Mouse (Mus musculus): ENCODE data around the gene Cap2. TPM values are rescaled to one million over a fixed set of nuclear protein-coding genes. Genes with fewer than 3 reads are reported as not detected.
A peak's percentile ranks its signal among the peaks of the same experiment; 100 is the strongest.

Cap2 gene
- total RNA-seq, 1 experiment from 2014 or later = 1.0 TPM

DNA sequence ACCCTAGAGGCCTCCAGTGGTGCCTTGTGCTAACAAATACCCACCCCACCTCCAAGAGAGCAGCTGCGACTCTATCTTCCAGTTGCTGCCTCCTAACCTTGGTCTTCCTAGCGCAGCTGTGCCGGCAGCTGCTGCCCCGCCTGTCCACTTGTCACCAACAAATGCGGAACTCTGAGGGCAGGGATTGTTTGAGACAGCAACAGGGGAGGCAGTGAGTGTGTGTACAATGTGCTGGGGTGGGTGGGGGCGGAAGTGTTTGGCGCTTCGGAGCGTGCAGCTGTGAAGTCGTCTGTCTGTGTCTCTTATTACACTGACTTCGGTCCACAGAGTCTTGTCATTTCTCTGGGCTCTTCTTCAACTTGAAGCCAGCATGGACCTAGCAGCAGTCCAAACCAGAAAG lies 118.0 kb downstream of the Cap2 start:
- peak; percentile 94 for ATAC-seq (replicated peaks; ENCODE audit: low read depth, poor library complexity, severe bottlenecking)

DNA sequence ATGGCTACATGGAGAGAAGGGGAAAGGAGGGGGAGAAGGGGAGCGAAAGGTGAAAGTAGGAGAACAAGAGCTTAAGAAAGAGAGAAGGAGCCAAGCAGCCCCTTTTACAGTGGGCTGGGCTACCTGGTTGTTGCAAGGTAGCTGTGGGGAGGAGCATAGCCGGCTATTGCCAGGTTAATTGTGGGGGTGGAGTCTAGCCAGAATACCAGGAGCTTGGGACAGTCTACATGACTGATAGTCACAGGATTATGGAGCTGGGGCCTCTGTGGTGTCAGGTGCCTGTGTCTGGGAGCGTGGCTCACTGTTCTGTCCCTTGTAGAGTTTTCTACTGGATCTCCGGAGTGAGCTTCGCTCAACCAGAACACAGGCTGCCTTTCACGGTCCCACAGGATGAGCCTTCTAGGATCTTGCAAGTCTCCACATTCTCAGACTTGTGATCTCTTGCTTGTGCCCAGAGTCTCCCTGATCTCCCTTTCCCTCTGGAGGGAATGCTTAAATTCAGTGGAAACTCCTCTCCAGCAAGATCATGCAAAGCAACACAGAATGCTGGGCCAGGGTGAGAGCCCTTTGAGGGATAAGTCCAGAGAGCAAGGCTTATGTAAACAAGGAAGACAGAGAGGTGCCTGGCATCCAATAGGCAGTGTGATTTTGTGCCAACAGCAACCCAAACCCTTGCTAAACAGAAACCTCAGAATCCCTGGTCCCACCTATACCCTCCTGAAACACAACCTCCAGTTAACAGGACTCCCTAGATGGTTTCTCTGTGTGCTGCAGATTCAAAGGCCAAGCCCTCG lies 119.5 kb downstream of the Cap2 start:
- no peak for ATAC-seq (replicated peaks; ENCODE audit: low read depth, poor library complexity, severe bottlenecking)

- ATAC-seq (replicated peaks; ENCODE audit: low read depth, poor library complexity, severe bottlenecking) = no peak
These were observed 125.0 kb downstream of the Cap2 start for GRCm38 (mm10) chr13:46626608-46627007.

GRCm38 (mm10) chr13:46627841-46628240 lies 126.2 kb downstream of the Cap2 start:
- no peak for ATAC-seq (replicated peaks; ENCODE audit: low read depth, poor library complexity, severe bottlenecking)

- ATAC-seq (replicated peaks; ENCODE audit: low read depth, poor library complexity, severe bottlenecking) = no peak
These were observed 127.7 kb downstream of the Cap2 start for GRCm38 (mm10) chr13:46629391-46629790.

DNA sequence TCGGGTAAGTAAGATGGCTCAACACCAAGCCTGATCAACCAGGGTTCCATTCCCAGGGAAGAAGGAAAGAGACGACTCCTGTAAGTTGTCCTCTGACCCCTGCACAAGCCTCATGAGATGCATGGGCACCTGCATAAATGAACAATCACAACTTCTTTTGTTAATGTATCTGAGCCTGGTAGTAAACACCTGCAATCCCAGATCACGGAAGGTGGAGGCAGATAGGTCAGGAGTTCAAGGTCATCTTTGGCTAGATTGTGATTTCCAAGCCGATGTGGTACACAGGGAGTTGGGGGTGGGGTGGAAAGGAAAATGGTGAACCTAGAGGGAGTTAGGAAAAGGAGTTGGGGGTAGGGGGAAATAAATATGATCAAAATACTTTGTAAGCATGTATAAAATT lies 131.1 kb downstream of the Cap2 start:
- no peak for ATAC-seq (replicated peaks; ENCODE audit: low read depth, poor library complexity, severe bottlenecking)

DNA sequence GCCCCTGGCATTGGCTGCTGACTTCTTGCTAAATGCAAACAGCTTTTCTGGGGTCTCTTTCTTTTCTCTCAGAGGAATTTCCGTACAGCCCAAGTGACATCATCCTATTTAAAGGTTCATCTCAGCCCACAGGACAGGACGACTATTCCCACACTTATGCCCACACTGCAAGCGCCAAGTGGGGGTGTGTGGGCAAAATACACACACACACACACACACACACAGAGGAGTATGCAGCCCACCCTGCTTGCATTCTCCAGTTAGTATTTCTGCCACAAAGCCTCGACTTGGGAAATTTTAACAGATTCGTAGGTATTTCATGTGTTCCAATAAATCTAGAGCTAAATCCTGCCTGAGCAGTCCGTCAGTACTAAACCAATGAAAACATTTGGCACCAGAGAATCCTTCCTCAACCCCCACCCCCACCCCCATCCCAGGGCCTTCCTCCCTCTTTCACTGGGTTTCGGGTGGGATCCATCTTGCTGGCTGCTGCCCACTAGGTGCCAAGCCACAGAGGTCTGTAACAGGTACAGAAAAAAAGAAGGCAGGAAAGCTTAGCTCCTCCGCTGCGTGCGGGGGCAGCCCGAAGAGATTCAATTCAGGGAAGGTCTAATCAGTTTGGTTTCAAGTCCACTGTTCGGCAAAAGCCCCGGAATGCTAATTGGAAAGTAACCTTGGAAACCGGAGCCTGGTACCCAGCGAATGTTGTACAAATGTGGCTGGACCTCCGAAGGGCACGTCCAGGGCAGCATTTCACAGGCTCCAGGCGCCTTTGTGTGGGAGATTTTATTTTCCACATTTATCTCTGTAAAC lies 131.9 kb downstream of the Cap2 start:
- ATAC-seq (replicated peaks; ENCODE audit: low read depth, poor library complexity, severe bottlenecking) = no peak

- peak; percentile 98 for ATAC-seq (replicated peaks; ENCODE audit: low read depth, poor library complexity, severe bottlenecking)
These were observed 132.5 kb downstream of the Cap2 start for GRCm38 (mm10) chr13:46634133-46634488.

DNA sequence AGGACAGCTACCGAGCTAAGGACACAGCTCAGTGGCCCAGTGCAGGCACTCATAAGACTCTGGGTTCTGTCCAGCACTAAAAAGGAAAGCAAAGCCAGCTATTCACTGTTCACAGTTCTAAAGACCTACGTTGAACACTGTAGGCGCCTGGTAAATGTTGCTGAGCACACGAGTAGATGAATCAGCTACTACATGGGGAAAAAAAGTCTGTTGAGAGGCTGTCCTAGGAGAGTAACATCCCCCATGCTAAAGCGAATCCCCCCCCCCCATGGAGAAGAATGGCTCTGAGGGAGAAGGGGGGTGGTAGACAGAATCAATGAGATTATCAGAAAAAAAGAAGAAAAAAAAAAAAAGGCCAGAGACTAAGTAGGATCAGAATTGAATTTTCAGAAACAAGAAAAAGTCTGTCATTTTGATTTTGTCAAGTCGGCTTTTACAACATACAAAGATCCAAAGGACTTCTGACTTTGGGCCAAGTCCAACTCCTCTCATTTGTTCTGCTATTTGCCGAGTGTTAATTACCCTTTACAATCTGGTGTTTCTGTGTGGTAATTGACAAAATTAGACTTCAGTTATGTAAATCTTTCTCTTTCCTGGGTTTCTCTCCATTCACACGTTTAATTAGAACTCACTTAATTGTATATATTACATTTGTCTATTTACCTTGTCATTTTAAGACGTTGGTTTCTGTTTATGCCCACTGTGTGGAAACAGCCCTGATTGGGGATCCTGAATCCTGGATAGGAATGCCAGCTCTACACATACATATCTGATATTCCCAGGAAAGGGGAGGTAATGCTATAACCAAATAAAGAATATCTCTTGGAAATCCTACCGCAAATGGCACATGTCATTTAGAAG lies 139.2 kb downstream of the Cap2 start:
- ATAC-seq (replicated peaks; ENCODE audit: low read depth, poor library complexity, severe bottlenecking) = no peak

DNA sequence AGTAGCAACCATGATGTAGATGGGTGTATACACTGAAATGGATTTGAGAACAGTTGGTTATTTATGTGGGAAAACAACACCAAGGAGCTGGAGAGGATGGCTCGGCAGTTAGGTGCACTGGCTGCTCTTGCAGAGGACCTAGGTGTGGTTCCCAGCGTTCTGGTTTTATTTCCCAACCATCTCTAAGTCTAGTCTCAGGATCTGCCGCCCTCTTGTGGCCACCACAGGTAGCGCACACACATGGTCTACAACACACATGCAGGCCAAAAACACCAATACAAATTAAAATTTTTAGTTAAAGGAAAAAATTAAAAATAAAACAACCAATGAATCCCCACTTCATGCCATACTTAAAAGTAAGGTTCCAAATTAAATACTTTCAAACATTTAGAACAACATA lies 140.7 kb downstream of the Cap2 start:
- ATAC-seq (replicated peaks; ENCODE audit: low read depth, poor library complexity, severe bottlenecking) = no peak

DNA sequence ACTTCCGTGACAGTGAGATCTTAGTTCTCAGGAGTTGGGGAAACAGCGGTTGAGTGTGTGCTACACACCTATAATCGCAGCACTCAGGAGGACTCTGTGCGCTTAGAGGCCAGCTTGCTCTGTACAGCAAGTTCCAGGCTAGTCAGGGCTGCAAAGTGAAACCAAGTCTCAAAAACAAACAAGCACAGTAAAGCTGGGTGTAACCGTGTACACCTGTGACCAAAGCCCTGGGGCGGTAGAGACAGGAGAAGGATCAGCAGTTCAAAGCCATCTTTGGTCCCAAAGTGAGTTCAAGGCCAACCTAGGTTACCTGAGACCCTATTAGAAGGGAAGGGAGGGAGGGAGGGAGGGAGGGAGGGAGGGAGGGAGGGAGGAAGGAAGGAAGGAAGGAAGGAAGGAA lies 142.5 kb downstream of the Cap2 start:
- no peak for ATAC-seq (replicated peaks; ENCODE audit: low read depth, poor library complexity, severe bottlenecking)

DNA sequence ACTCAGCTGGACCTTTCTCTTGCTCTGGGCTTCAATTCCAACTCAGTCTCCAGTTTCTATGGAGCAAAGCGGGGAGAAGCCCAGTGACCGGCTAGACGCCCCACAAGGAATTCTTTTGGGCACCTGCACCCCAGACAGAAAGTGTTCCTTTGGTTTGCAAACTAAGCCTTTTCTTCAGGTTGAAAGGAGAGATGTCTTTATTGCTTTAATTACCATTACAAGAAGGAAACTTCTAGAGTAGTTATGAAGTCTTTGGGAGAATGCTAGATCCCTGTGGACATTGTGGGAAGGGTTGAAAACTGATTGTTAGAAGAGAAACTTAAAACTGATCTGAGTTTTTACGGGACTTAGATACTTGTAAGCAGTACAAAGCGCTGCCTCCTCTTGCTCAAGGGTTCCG lies 143.8 kb downstream of the Cap2 start:
- no peak for ATAC-seq (replicated peaks; ENCODE audit: low read depth, poor library complexity, severe bottlenecking)

DNA sequence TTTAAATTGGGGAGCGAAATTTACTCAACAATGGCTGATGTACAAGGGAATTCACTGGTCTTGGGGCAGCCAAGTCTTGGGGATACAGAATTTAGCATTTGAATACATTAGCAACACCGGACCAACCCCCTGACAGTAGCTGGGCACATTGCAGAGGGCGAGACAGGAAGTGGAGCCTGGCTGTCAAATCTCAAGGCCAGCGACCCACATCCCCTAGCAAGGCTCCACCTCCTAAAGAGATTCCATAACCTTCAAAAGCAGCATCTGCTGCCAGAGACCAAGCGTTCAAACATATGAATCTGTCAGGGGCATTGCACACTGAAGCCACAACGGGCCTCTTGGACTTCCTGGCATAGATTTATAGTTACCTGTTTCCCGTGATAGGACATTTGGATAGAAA lies 150.2 kb downstream of the Cap2 start:
- 0 out of 2 replicates have a peak, but pooled peaks have one; percentile 39 for ATAC-seq (replicated peaks; ENCODE audit: low read depth, poor library complexity, severe bottlenecking)

GRCm38 (mm10) chr13:46652671-46653070 lies 151.0 kb downstream of the Cap2 start:
- ATAC-seq (replicated peaks; ENCODE audit: low read depth, poor library complexity, severe bottlenecking) = no peak

GRCm38 (mm10) chr13:46653671-46654070 lies 152.0 kb downstream of the Cap2 start:
- ATAC-seq (replicated peaks; ENCODE audit: low read depth, poor library complexity, severe bottlenecking) = no peak

DNA sequence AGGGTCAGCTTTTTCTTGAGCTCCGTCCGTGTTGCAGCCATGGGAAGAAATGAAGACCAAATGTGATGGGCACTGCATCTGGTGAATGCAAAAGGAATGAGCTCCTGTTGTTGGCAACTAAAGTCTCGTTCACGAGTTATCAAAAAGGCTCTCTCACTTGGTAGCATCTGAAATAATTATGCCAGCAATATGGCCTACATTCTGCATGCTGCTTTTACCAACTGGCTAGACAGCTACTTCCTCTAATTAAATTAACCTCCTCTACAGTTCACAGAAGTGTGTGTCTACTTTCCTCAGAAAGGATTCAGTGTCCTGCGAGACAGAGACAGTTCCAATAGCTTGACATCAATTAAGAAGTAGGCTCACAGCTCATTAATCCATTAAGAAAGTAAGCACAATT lies 152.9 kb downstream of the Cap2 start:
- no peak for ATAC-seq (replicated peaks; ENCODE audit: low read depth, poor library complexity, severe bottlenecking)

- ATAC-seq (replicated peaks; ENCODE audit: low read depth, poor library complexity, severe bottlenecking) = no peak
These were observed 157.6 kb downstream of the Cap2 start for GRCm38 (mm10) chr13:46659211-46659610.

- ATAC-seq (replicated peaks; ENCODE audit: low read depth, poor library complexity, severe bottlenecking) = peak; percentile 65
These were observed 161.9 kb downstream of the Cap2 start for GRCm38 (mm10) chr13:46663461-46663964.

GRCm38 (mm10) chr13:46669048-46669619 lies 167.5 kb downstream of the Cap2 start, which contains the start of gene Fam8a1:
Gene Fam8a1 (plus strand): TSS chr13:46669522.
- peak; percentile 99 for ATAC-seq (replicated peaks; ENCODE audit: low read depth, poor library complexity, severe bottlenecking)
